Mouse (Mus musculus): ENCODE measurements at regions not wholly inside any gene's neighbourhood (a gene's known extent, or its start where the extent isn't known, plus 50 kb on each side); places are given as distances from the start of the nearest gene placed in this dataset.

DNA sequence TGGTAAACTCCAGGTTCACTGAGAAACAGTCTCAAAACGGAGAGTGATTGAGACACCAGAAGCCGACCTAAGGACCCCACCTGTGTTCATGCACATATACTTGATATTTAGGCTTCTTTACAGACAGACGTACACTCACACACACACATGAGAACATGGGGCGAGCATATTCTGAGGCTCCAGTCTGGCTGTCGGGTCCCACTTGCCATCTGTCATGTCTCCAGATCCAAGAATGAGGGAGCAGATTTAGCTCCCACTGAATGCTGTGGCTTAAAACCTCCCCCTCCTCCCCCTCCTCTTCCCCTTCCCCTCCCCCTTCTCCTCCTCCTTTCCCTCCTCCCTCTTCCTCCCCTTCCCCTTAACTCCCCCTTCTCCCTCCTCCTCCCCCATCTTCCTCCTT lies 167.5 kb downstream of the Sh3bp4 start:
- Histone ChIP-seq H3K9ac (replicated peaks; ENCODE audit: low read length) (no peak overlapping the region), H3K4me3 (ENCODE audit: low read length) (no peak overlapping the region), H3K4me2 (ENCODE audit: low read depth, low read length) (no peak overlapping the region), H3K27ac (no peak overlapping the region), H3K36me3 (ENCODE audit: insufficient read depth, low read length) (no peaks in the 10 kb centered on the region), H3K9me3 (ENCODE audit: low read length) (no peaks in the 10 kb centered on the region), H3K27me3 (ENCODE audit: insufficient read depth, low read length) (no peaks in the 10 kb centered on the region), H3K4me1 (ENCODE audit: insufficient read depth, low read length) (no peaks in the 10 kb centered on the region)
- ATAC-seq (no peak), DNase-seq (ENCODE audit: low spot score) (no peak)
- 58% methylated on average over 5 of the region's 5 CpGs for WGBS
- no peak for TF ChIP-seq CTCF (IDR thresholded peaks at IDR 0.05; ENCODE audit: low read depth)

DNA sequence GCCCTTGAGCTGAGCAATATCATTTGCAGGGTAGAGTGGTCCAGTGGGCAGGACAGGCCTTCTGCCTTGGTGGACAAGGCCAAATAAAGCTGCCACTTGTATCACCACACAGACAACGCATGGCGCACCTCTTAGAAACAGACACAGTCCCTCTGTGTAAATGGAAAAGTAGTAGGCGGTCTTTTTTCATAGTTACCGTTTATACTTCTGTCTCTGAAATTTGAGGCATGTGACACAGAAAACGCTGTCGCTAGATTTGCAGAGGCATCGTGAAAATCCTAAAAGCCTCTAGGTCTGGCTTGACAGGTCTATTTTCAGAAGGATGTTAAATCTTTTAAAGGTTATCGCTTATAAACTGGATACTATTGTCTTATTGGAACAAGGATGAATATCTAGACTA lies 174.4 kb downstream of the Sh3bp4 start:
- WGBS, result 77% methylated on average over 8 of the region's 8 CpGs
- no peak overlapping the region for H3K4me2 ChIP-seq (ENCODE audit: low read depth, low read length)
- no peaks in the 10 kb centered on the region for H3K36me3 ChIP-seq (ENCODE audit: insufficient read depth, low read length)
- no peaks in the 10 kb centered on the region for H3K27me3 ChIP-seq (ENCODE audit: insufficient read depth, low read length)
- H3K9me3 ChIP-seq (ENCODE audit: low read length), result no peaks in the 10 kb centered on the region
- H3K27ac ChIP-seq, result no peak overlapping the region
- DNase-seq (ENCODE audit: low spot score) (no peak), ATAC-seq (no peak)
- no peaks in the 10 kb centered on the region for H3K4me1 ChIP-seq (ENCODE audit: insufficient read depth, low read length)
- H3K9ac ChIP-seq (replicated peaks; ENCODE audit: low read length), result no peak overlapping the region
- no peak overlapping the region for H3K4me3 ChIP-seq (ENCODE audit: low read length)
- TF ChIP-seq CTCF (IDR thresholded peaks at IDR 0.05; ENCODE audit: low read depth), result no peak

DNA sequence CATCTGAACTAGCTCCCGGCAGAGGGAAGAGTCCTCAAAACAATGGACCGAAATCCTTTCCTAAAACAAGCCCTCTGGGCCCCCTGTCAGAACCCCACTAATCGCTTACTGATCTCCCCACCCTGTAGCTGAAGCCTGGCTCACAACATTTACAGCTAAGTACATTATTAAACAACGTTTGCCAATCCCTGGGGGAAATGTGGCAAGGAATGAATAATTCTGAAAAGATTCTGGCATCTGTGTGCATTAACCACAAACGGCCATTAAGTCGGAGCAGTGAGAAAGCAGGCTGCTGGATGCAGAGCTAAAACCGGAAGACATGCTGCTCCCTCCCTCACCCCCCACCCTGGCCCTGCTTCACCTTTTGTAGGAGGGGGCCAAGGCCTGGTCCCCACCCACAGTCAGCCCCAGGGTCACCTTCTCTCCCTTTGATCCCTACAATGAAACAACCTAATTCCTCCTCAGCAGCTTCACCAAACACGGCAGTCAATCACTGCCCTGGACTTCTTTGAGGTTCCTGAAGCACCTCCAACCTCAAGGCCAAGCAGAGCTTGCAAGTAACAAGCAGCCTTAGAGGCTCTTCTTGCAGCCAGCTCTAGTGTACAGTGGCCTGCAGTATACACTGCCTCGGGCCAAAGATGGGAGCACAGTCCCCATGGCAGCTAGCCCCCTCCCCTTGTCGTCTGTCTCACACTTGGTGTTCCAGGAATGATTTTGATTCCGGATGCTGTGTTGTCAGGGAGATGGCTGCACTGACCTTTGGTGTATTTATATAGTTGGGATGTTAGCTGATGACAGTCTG lies 175.2 kb downstream of the Sh3bp4 start:
- DNase-seq (ENCODE audit: low spot score), result peak; percentile 63
- no peaks in the 10 kb centered on the region for H3K9me3 ChIP-seq (ENCODE audit: low read length)
- no peak overlapping the region for H3K4me3 ChIP-seq (ENCODE audit: low read length)
- peak overlapping the region; percentile 8; the same call in 1 of the 2 replicates for H3K27ac ChIP-seq
- 14% methylated on average over 11 of the region's 11 CpGs for WGBS
- peak; percentile 70 for ATAC-seq
- no peaks in the 10 kb centered on the region for H3K27me3 ChIP-seq (ENCODE audit: insufficient read depth, low read length)
- no peak overlapping the region for H3K4me2 ChIP-seq (ENCODE audit: low read depth, low read length)
- no peaks in the 10 kb centered on the region for H3K36me3 ChIP-seq (ENCODE audit: insufficient read depth, low read length)
- no peak for TF ChIP-seq CTCF (IDR thresholded peaks at IDR 0.05; ENCODE audit: low read depth)
- H3K4me1 ChIP-seq (ENCODE audit: insufficient read depth, low read length), result no peaks in the 10 kb centered on the region
- H3K9ac ChIP-seq (replicated peaks; ENCODE audit: low read length), result no peak overlapping the region

DNA sequence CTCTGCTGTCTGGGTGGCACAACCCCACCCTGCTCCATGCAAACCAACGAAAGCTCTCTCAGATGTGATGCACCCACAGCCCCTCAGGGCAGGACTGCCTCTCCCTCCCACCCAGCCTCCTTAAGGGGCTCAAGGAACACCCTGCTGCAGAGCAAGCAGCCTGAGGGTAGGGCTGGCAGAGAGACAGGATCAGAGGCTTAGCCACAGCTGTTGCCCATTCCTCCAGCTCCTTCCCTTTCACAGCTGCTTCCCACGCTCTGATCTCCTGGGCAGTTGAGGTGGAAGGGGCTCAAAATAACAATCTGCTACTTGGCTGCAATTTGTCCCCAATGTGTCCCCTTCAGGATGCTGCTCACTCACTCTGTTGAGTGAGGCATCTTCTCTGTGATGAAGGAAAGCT lies 181.5 kb downstream of the Sh3bp4 start:
- Histone ChIP-seq H3K4me2 (ENCODE audit: low read depth, low read length) (no peak overlapping the region), H3K27ac (no peak overlapping the region), H3K9me3 (ENCODE audit: low read length) (no peaks in the 10 kb centered on the region), H3K36me3 (ENCODE audit: insufficient read depth, low read length) (no peaks in the 10 kb centered on the region), H3K4me1 (ENCODE audit: insufficient read depth, low read length) (no peaks in the 10 kb centered on the region), H3K27me3 (ENCODE audit: insufficient read depth, low read length) (no peaks in the 10 kb centered on the region), H3K9ac (replicated peaks; ENCODE audit: low read length) (no peak overlapping the region), H3K4me3 (ENCODE audit: low read length) (no peak overlapping the region)
- TF ChIP-seq CTCF (IDR thresholded peaks at IDR 0.05; ENCODE audit: low read depth), result no peak
- WGBS, result 25% methylated on average over 2 of the region's 2 CpGs
- DNase-seq (ENCODE audit: low spot score) (no peak), ATAC-seq (no peak)

DNA sequence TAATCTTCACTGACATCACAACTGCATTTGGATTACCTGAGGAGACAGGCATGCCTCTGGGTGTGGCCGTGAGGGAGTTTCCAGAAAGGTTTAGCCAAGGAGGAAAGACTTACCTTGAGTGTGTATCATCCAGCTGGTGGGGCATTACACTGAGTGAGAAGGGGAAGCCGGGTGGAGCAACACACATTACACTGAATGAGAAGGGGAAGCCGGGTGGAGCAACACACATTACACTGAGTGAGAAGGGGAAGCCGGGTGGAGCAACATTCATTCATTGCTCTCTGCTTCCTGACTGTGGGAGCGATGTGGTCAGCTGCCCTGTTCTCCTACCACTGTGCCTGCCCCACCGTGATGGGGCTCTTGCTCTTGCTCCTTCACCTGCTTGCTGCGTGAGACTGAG lies 182.3 kb downstream of the Sh3bp4 start:
- ATAC-seq, result no peak
- H3K27me3 ChIP-seq (ENCODE audit: insufficient read depth, low read length), result no peaks in the 10 kb centered on the region
- WGBS, result 91% methylated on average over 7 of the region's 7 CpGs
- no peaks in the 10 kb centered on the region for H3K9me3 ChIP-seq (ENCODE audit: low read length)
- no peak overlapping the region for H3K4me2 ChIP-seq (ENCODE audit: low read depth, low read length)
- H3K27ac ChIP-seq, result no peak overlapping the region
- no peaks in the 10 kb centered on the region for H3K36me3 ChIP-seq (ENCODE audit: insufficient read depth, low read length)
- no peak overlapping the region for H3K9ac ChIP-seq (replicated peaks; ENCODE audit: low read length)
- TF ChIP-seq CTCF (IDR thresholded peaks at IDR 0.05; ENCODE audit: low read depth), result no peak
- H3K4me1 ChIP-seq (ENCODE audit: insufficient read depth, low read length), result no peaks in the 10 kb centered on the region
- no peak for DNase-seq (ENCODE audit: low spot score)
- no peak overlapping the region for H3K4me3 ChIP-seq (ENCODE audit: low read length)

DNA sequence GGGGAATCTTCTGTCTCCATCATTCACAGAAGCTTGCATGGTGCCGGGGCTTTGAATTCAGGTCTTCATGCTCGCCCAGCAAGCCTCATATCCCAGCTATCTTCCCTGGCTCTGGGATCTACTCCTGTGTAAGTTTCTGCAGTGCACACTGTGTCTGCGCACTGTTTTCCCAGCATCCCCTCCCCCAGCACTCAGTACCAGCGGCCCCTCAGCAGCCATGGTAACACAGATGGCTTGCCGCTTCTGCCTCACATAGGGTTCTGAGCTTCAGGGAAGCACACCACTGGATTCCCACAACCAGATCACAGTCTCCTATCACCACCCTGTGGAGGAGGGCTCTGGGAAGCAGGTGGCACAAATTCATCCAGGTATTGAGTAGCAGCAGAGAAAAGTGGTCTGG lies 187.7 kb downstream of the Sh3bp4 start:
- no peak overlapping the region for H3K4me3 ChIP-seq (ENCODE audit: low read length)
- H3K9ac ChIP-seq (replicated peaks; ENCODE audit: low read length), result no peak overlapping the region
- H3K4me1 ChIP-seq (ENCODE audit: insufficient read depth, low read length), result no peaks in the 10 kb centered on the region
- ATAC-seq (peak; percentile 73; the same call in 1 of the 2 replicates), DNase-seq (ENCODE audit: low spot score) (peak; percentile 48)
- H3K27ac ChIP-seq, result no peak overlapping the region
- WGBS, result 19% methylated on average over 5 of the region's 5 CpGs
- H3K27me3 ChIP-seq (ENCODE audit: insufficient read depth, low read length), result no peaks in the 10 kb centered on the region
- H3K4me2 ChIP-seq (ENCODE audit: low read depth, low read length), result no peak overlapping the region
- no peak for TF ChIP-seq CTCF (IDR thresholded peaks at IDR 0.05; ENCODE audit: low read depth)
- no peaks in the 10 kb centered on the region for H3K36me3 ChIP-seq (ENCODE audit: insufficient read depth, low read length)
- H3K9me3 ChIP-seq (ENCODE audit: low read length), result no peaks in the 10 kb centered on the region

DNA sequence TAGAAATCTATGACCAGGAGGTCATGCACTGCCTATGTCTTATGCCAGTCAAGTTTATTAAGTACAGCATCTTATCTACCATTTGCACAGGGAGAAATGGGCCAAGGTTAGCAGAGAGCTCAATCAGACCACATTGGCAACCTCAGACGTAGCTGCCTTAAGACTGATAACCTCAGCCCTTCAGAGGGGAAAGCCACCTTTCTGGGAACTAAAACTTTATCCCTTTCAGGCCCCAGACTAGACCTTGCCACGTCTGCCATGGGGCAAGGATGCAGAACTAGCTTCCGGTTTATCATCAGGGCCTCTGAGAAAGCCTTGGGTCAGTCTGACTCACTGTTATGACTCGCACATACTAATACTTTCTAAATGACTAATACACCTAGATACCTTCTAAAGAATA lies 188.8 kb upstream of the Agap1 start:
- Histone ChIP-seq H3K4me1 (ENCODE audit: insufficient read depth, low read length) (no peaks in the 10 kb centered on the region), H3K4me2 (ENCODE audit: low read depth, low read length) (no peak overlapping the region), H3K9ac (replicated peaks; ENCODE audit: low read length) (no peak overlapping the region), H3K9me3 (ENCODE audit: low read length) (no peaks in the 10 kb centered on the region), H3K36me3 (ENCODE audit: insufficient read depth, low read length) (no peaks in the 10 kb centered on the region), H3K27ac (no peak overlapping the region), H3K4me3 (ENCODE audit: low read length) (no peak overlapping the region), H3K27me3 (ENCODE audit: insufficient read depth, low read length) (no peaks in the 10 kb centered on the region)
- ATAC-seq (no peak), DNase-seq (ENCODE audit: low spot score) (no peak)
- TF ChIP-seq CTCF (IDR thresholded peaks at IDR 0.05; ENCODE audit: low read depth), result no peak
- 92% methylated on average over 4 of the region's 4 CpGs for WGBS

All from hindbrain, postnatal 0 days (tissue).